Mouse (Mus musculus) C2C12 (cell line): Measurements from ENCODE around the gene Mfsd2a.

Source experiments
- CEBPB ChIP-seq: IDR thresholded peaks from one replicate; pipeline ENCODE4 v1.6.1; 2011; ENCODE audit warnings: low read depth, mild to moderate bottlenecking, control low read depth, moderate library complexity
- CTCF ChIP-seq: IDR thresholded peaks from one replicate; pipeline ENCODE4 v1.5.1; 2011; ENCODE audit not compliant: control insufficient read depth, insufficient read depth, insufficient read length
- MAX ChIP-seq: IDR thresholded peaks from one replicate; pipeline ENCODE4 v1.6.1; 2011; ENCODE audit warnings: mild to moderate bottlenecking, control low read depth
- MYOD1 ChIP-seq: IDR thresholded peaks from one replicate; pipeline ENCODE4 v1.6.1; 2011; ENCODE audit warnings: low read depth; ENCODE audit not compliant: control insufficient read depth, insufficient read length
- MYOG ChIP-seq: IDR thresholded peaks from one replicate; pipeline ENCODE4 v1.6.1; 2011; ENCODE audit not compliant: control insufficient read depth, insufficient read length; ENCODE audit errors: extremely low read depth
- USF1 ChIP-seq: IDR thresholded peaks from one replicate; pipeline ENCODE4 v1.6.1; 2011; ENCODE audit warnings: low read depth, mild to moderate bottlenecking, control low read depth, moderate library complexity

DNA sequence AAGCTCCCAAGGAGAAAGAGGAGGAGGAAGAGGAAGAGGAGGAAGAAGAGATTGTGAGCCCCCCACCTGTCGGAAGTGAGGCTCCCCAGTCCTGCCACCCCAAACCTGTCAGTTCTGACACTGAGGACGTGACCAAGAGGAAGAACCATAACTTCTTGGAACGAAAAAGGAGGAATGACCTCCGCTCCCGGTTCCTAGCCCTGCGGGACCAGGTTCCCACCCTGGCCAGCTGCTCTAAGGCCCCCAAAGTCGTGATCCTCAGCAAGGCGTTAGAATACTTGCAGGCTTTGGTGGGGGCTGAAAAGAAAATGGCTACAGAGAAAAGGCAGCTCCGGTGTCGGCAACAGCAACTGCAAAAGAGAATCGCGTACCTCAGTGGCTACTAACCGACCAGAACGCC, 39.1 kb upstream of the Mfsd2a start:
- no peak for TF ChIP-seq CTCF
- no peak for TF ChIP-seq CEBPB
- no peak for TF ChIP-seq MAX
- TF ChIP-seq MYOG, result no peak
- TF ChIP-seq USF1, result no peak
- no peak for TF ChIP-seq MYOD1
